Mouse (Mus musculus): ENCODE measurements around the gene Cflar.
"Not testable (repeated sequence)": the region's sequence is repeated elsewhere in the genome, so short reads cannot be mapped to it uniquely, and the experiment has no call there.

Gene Cflar

DNA sequence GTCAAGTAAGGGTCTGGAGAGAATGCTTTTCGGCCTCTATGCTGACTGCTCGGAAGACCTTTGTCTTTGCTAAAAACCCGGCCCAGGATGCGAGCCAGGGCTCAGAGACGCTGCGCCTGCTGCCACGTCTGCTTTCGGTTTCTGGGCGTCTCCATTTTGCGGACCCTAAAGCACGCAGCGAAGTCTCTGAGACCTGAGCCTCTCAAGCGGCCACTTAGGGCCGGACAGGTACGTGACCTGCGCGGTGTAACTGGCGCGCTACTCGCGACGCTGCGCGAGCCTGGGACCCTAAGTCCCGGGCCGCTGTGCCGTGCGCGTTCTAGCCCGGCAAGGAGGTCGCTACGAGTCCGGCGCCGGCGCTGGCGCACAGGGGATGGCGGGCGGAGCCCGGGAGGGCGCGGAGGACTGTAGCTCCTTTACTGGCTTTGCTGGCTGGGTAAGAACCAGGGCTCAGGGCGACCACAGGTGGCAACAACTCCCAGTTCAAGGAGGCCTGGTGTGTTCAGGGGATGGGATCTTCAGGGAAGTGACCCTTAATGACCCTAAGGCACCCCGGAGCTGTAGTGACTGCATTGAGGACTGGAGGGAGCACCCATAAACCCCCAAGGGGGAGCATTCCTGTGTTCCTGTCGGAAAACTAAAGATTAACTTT lies at the start of gene Cflar:
Gene Cflar, plus strand, starts transcription at position 144 of the 652 bp plus-strand sequence.
- DNase-seq (ENCODE audit: low spot score): peak; percentile 65

DNA sequence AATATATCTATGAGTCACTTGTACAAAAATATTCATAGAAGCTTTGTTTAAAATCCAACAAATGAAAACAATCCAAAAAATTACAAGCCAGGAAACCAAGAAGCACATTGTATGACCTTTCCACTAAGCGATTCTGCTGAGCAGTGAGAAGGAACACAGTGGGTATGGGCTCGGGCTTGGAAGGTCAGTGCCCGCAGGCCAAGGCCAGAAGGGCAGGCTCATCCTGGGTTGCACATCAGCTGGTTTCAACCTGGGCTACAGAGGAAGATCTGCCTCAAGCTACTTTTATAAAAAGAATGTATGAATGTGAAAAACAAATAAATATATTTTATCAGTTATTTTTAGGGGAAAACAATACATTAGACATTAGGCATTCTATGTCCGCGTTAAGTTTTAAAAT lies 48.6 kb upstream of the Cflar start:
- DNase-seq (ENCODE audit: low spot score): not testable (repeated sequence)

GRCm38 (mm10) chr1:58663365-58663764 lies 47.9 kb upstream of the Cflar start:
- DNase-seq (ENCODE audit: low spot score): not testable (repeated sequence)

DNA sequence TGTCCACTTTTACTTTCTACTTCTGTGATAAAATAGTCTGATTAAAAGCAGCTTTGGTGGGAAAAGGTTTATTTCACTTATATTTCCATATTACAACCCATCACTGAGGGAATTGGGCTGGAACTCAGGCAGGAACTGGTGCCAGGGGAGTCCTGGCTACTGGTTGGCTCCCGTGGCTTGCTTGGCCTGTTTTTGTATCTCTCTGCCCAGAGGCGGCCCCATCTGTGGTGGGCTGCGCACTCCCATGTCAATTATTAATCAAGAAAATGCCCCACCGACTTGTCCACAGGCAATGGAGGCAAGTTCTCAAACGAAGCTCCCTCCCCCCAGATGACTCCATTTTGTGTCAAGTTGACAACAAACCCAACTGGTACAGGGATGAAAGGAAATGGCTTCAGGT lies 43.1 kb upstream of the Cflar start:
- DNase-seq (ENCODE audit: low spot score): no peak

DNA sequence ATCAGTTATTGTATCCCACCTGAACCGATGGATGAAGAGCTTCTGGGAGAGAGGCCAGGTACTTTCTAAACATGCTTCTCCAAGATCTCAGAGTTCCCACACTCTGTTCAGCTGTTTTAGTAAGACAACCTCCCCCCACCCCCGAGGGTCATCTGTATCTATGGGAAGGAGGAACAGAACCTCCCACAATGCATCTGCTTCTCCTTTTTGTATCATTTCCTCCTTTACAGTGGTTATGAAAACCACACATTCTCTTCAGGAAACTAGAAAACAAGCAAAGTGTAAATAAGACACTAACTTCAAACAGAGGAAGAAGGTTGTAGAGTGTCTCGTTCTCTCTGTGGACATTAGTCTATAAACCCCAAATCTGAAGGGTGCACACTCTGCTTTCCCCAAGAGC lies 41.7 kb upstream of the Cflar start:
- not testable (repeated sequence) for DNase-seq (ENCODE audit: low spot score)

DNA sequence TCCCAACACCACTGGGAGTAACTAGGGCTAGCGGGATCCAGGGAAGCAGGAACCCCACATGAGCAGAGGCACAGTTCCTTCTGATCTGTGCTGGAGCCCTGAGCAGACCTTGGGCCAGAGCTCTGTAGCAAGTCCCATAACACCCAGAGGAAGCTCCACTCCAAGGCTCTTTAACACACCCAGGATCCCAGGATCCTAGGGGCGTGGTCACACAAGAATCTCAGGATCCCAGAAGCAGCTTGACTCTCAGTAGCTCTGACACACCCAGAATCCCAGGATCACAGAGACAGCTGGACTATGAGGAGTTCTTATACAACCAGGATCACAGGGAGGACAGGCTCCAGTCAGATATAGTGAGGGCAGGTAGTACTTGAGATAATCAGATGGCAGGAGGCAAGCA lies 39.2 kb upstream of the Cflar start:
- no peak for DNase-seq (ENCODE audit: low spot score)

DNA sequence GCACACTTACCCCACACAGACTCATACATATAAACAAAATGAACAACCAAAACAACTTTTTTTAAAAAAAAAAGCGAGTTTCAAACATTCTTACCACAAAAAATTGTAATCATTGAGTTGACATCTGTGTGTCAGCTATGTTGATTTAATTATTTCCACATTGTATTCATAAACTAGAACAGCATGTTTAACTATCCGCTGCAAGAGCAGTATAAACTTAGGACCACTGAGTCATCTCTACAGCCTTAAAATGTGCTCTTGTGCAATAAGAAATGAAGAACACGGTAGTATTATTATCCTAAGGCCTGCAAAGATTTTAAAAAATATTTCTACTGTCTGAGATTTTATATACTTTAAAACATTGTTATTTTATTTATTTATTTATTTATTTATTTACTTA lies 36.3 kb upstream of the Cflar start:
- no peak for DNase-seq (ENCODE audit: low spot score)

DNA sequence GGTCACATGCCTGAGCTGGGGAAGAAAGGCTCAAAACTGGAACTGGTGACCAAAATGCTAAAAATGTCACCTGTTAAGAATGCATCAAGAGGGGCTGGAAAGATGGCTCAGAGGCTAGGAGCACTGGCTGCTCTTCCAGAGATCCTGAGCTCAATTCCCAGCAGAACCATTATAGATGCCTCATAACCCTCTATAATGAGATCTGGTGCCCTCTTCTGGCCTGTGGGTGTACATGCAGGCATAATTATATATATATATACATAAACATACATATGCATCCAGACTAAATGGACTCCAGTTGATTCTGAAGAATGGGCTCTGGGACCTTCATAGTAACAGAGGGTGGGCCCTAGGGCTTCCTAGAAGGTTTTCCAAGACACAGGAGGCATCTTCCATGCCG lies 33.7 kb upstream of the Cflar start:
- DNase-seq (ENCODE audit: low spot score): peak; percentile 34

DNA sequence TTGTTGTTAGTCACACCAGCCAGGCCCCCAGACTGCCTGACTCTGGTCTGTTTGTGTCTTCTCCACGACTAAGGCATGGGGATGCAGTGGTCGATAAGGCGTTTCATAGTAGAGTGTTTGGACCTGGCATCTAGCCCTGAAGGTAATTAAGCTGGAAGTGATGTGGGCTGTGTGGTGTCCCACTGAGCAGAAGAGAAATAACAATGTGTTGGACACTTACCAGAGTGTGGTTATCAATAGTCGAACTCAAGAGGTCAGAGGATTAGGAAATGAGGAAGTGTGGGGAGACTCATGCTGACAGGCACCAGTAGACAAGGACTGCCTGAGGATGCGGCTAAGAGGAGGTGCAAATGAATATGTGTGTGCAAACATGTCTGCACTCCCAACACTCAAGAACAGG lies 32.9 kb upstream of the Cflar start:
- not testable (repeated sequence) for DNase-seq (ENCODE audit: low spot score)

- DNase-seq (ENCODE audit: low spot score): no peak
Observed at GRCm38 (mm10) chr1:58689426-58689825, 21.9 kb upstream of the Cflar start.

- DNase-seq (ENCODE audit: low spot score): no peak
Observed at GRCm38 (mm10) chr1:58690006-58690744, 21.1 kb upstream of the Cflar start.

GRCm38 (mm10) chr1:58690834-58691488 lies 20.3 kb upstream of the Cflar start:
- DNase-seq (ENCODE audit: low spot score): not testable (repeated sequence)

GRCm38 (mm10) chr1:58691718-58692117 lies 19.6 kb upstream of the Cflar start:
- not testable (repeated sequence) for DNase-seq (ENCODE audit: low spot score)

- no peak for DNase-seq (ENCODE audit: low spot score)
Observed at GRCm38 (mm10) chr1:58693696-58694095, 17.6 kb upstream of the Cflar start.

GRCm38 (mm10) chr1:58695810-58696209 lies 15.5 kb upstream of the Cflar start, which contains the start of gene Als2cr12:
Als2cr12 (minus strand) TSS chr1:58695989.
- DNase-seq (ENCODE audit: low spot score): not testable (repeated sequence)

GRCm38 (mm10) chr1:58697607-58698006 lies 13.7 kb upstream of the Cflar start:
- not testable (repeated sequence) for DNase-seq (ENCODE audit: low spot score)

DNA sequence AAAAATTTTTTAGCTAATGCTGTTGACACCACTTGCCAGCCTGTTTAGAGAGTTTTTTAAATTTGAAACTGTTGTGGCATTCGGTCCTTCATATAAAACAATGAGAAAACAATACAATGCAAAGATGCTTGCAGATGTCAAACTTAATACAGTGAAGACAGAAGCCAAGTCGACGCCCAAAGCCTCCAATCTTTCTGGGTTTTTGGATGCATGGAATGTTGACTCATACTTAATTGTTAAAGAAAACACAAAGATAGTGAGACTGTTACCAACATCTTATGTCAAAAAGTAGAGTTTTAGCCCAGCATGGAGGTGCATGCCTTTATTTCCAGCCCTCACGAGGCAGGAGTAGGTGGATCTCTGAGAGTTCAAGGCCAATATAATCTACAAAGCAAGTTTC lies 12.5 kb upstream of the Cflar start:
- DNase-seq (ENCODE audit: low spot score): no peak

DNA sequence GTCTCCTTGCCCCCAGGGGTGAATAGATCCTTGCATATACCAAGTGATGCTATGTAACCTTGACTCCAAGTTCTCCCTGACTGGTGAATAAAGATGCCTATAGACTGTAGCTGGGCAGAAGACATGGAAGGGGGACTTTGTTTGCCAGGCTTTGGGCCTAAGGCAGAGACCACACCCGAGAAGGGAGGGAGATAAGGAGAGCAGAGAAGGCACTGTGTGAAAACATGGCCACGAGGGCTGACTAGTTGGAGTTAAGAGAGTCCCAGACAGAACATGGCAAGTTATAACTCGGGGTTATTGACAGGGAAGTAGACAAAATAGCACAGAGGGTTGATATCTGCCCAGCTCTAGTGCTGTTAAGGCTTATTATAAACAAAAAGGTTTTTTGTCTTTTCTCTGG lies 11.3 kb upstream of the Cflar start:
- no peak for DNase-seq (ENCODE audit: low spot score)

DNA sequence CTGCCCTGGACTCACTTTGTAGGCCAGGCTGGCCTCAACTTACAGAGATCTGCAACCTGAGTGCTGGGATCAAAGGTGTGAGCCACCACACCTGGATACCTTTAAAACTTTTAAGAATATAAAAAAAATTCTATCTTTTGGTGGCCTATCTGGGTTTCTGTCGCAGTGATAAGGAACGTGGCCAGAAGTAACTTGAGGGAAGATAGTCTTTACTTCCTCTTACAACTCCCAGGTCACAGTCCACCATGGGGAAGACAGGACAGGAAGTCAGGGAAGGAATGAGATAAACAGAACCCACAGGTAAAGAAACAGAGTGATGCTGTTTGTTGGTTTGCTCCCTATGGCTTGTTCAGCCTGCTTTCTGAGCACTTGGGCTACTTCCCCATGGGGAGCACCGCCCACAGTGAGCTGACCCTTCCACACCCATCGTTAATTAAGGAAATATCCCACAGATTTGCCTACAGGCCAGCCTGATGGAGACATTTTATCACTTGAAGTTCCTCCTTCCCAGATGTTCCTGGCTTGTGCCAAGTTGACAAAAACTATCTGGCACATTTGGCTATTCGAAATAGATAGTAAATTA lies 10.6 kb upstream of the Cflar start:
- DNase-seq (ENCODE audit: low spot score): not testable (repeated sequence)

- DNase-seq (ENCODE audit: low spot score): not testable (repeated sequence)
Observed at GRCm38 (mm10) chr1:58710043-58710442, 1.3 kb upstream of the Cflar start.

- no peak for DNase-seq (ENCODE audit: low spot score)
Observed at GRCm38 (mm10) chr1:58710711-58711364, 470 bp upstream of the Cflar start.

All from urinary bladder, postnatal 25 days (tissue).